Mouse (Mus musculus) cortical plate, adult 2 months (tissue): ENCODE results near the gene Pard6b. TPM values are rescaled to one million over a fixed set of nuclear protein-coding genes. Genes with fewer than 3 reads are reported as not detected.
"Not testable (repeated sequence)": the region's sequence is repeated elsewhere in the genome, so short reads cannot be mapped to it uniquely, and the experiment has no call there.

Experiments
- H3K27ac ChIP-seq: fragments of 200-500 bp; 2 replicates; pipeline ENCODE4 v1.5.1; 2012; ENCODE audit warnings: low read length, control low read depth, inconsistent platforms; ENCODE audit not compliant: insufficient read depth
- H3K4me1 ChIP-seq: fragments of 200-500 bp; 2 replicates; pipeline ENCODE4 v1.6.1; 2011; ENCODE audit warnings: low read length; ENCODE audit not compliant: control insufficient read depth, insufficient read depth
- H3K4me3 ChIP-seq: fragments of 200-500 bp; 2 replicates; pipeline ENCODE4 v1.5.1; 2011; ENCODE audit warnings: mild to moderate bottlenecking, low read length, control low read depth; ENCODE audit not compliant: insufficient read depth
- CTCF ChIP-seq: fragments of 200-500 bp; IDR thresholded peaks from 2 replicates; pipeline ENCODE4 v1.5.1; 2011; ENCODE audit warnings: mild to moderate bottlenecking, control low read depth, low read length; ENCODE audit not compliant: insufficient read depth; ENCODE audit errors: extremely low read depth
- POLR2A ChIP-seq: fragments of 200-500 bp; IDR thresholded peaks from 2 replicates; pipeline ENCODE4 v1.6.1; 2011; ENCODE audit warnings: mild to moderate bottlenecking, low read length, control low read depth; ENCODE audit not compliant: insufficient read depth; ENCODE audit errors: extremely low read depth
- polyA plus RNA-seq: library from polyadenylated mRNA; depleted of rRNA; stranded (reverse); fragments of >200 nt; gene quantifications from 2 replicates; pipeline ENCODE4 v1.2.3, GENCODE M21; 2012

Pard6b gene
- polyA plus RNA-seq, 1 experiment = 3.6 TPM

- TF ChIP-seq POLR2A (no peak), CTCF (no peak)
- H3K4me3 ChIP-seq = no peak overlapping the region
- no peak overlapping the region for H3K27ac ChIP-seq
- peaks cover 4% of the 10 kb centered on the region for H3K4me1 ChIP-seq
Observed at GRCm38 (mm10) chr2:168095077-168095476, 14.3 kb downstream of the Pard6b start.

DNA sequence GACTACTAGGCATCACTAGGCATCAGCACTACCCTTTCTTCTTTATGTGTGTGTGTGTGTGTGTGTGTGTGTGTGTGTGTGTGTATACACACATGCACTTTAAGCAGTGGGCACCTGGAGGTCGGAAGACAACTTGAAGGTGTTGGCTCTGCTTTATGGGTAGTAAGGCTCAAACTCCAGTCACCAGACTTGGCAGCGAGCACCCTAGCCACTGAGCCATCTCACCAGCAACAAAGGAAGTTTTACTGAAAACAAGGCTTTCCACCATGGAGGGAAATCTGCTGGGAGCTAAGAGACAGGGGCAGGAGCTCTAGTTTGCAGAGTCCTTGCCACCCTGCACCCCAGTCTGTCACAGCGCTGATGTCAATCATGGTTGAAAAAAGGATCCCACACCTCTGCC is 15.7 kb downstream of the Pard6b start:
- Histone ChIP-seq H3K4me3 (no peak overlapping the region), H3K27ac (no peak overlapping the region)

GRCm38 (mm10) chr2:168098040-168098439 is 17.2 kb downstream of the Pard6b start:
- Histone ChIP-seq H3K4me1 (peaks cover 4% of the 10 kb centered on the region), H3K27ac (no peak overlapping the region), H3K4me3 (no peak overlapping the region)
- TF ChIP-seq POLR2A = no peak
- TF ChIP-seq CTCF = peak; percentile 77

More for the DNA sequence above, 15.7 kb downstream of the Pard6b start:
- H3K4me1 ChIP-seq = peaks cover 4% of the 10 kb centered on the region
- TF ChIP-seq CTCF (no peak), POLR2A (no peak)

DNA sequence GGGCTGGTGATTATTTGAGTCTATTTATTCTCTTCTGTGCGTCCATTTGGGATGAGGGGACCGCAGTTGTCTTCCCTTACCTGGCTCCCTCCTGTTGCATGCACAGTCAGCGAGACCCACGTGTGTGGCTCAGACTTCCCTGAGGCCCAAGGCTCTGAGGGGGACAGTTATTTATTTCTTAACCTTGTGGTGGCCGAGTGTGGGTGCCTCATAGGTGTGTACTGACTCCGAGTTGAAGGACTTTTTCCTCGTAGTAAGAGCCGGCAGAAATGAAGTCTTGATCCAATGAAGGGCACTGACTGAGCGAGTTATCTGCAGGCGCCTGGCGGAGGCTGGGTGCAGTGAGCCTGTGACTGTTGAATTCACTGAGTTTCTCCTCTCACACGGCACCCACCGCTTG is 19.2 kb downstream of the Pard6b start:
- TF ChIP-seq POLR2A = no peak
- TF ChIP-seq CTCF = no peak
- Histone ChIP-seq H3K27ac (no peak overlapping the region), H3K4me1 (peaks cover 4% of the 10 kb centered on the region), H3K4me3 (no peak overlapping the region)

DNA sequence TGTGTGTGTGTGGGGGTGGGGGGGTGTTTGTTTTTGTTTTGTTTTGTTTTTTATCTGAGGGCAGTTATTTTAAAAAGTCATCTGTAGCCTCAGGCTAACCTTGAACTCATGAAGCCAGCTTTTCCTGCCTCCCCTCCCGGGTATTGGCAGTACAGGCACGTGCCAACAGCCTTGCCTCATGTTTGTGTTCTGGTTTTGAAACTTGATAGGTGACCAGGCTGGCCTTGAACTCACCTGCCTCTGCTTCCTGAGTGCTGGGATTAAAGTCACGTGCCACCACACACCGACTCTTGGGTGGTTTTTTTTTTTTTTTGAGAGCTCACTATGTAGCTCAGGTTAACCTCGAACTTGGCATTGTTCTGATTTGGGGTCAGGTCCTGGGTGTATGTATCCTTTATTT is 21.0 kb downstream of the Pard6b start:
- no peaks in the 10 kb centered on the region; the same call in 1 of the 2 replicates for H3K4me1 ChIP-seq
- no peak overlapping the region for H3K27ac ChIP-seq
- H3K4me3 ChIP-seq = no peak overlapping the region
- TF ChIP-seq POLR2A (no peak), CTCF (no peak)

DNA sequence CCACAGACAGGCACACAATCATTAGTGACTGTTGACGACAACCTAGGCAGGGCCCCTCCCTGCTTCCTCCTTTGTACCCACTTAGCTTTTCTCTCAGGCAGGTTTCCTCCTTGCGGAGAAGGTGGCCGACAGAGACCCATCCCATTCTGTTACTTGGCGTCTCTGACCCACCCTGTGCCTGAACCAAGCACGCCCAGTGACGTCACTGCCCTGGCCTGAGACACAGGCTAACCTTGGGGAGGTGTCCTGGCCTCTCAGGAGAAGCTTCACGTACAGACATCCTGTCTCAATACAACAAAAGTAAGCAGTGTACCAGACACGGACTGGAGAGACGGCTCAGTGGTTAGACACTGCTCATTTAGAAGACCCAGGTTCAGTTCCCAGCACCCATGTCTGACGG is 22.5 kb downstream of the Pard6b start:
- TF ChIP-seq POLR2A (no peak), CTCF (no peak)
- Histone ChIP-seq H3K27ac (no peak overlapping the region), H3K4me1 (no peaks in the 10 kb centered on the region; the same call in 1 of the 2 replicates), H3K4me3 (no peak overlapping the region)

GRCm38 (mm10) chr2:168104375-168105144 is 23.8 kb downstream of the Pard6b start:
- Histone ChIP-seq H3K4me1 (no peaks in the 10 kb centered on the region; the same call in 1 of the 2 replicates), H3K27ac (no peak overlapping the region), H3K4me3 (no peak overlapping the region)
- TF ChIP-seq POLR2A (no peak), CTCF (no peak)

DNA sequence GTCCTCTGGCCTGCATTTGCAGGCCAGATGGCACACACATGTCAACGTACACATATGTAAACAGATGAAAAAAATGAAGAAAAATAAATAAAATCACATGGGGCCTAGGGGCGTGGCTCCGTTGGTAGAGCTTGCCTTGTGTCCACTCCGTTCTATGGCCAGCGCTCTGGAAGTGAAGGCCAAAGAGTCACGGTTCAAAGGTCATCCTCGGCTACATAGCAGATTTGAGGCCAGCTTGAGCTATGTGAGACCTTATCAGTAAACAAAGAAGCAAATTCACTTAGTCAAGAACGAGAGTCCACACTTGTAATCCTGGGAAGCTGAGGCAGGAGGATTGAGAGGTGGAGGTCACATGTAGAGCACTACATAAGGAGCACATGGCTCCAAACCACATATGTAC is 24.5 kb downstream of the Pard6b start:
- Histone ChIP-seq H3K4me3 (no peak overlapping the region), H3K4me1 (no peaks in the 10 kb centered on the region; the same call in 1 of the 2 replicates), H3K27ac (no peak overlapping the region)
- no peak for TF ChIP-seq CTCF
- no peak for TF ChIP-seq POLR2A

- Histone ChIP-seq H3K4me1 (no peaks in the 10 kb centered on the region; the same call in 1 of the 2 replicates), H3K4me3 (no peak overlapping the region), H3K27ac (no peak overlapping the region)
- TF ChIP-seq POLR2A = peak; percentile 49; the same call in 1 of the 2 replicates
- no peak for TF ChIP-seq CTCF
Observed at GRCm38 (mm10) chr2:168106701-168107178, 25.9 kb downstream of the Pard6b start.

DNA sequence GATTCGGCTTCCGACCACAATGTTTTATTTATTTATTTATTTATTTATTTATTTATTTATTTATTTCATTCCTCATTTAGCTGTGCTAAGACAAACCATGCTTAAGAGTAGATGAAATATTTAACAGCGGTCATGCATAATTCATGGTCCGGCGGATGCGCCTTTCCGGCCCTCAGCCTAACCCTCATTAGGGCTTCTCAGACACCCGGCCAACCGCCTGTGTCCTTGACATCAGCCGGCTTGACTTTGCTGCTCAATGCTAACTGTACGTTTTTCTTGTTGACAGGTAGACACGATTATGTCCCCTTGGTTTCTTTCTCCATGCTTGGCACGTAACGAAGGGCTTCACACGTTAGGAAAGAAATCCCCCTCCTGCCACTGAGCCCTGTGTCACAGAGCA is 26.6 kb downstream of the Pard6b start:
- no peak overlapping the region for H3K4me3 ChIP-seq
- no peaks in the 10 kb centered on the region; the same call in 1 of the 2 replicates for H3K4me1 ChIP-seq
- no peak overlapping the region for H3K27ac ChIP-seq
- no peak for TF ChIP-seq CTCF
- TF ChIP-seq POLR2A = no peak

GRCm38 (mm10) chr2:168107901-168108300 is 27.1 kb downstream of the Pard6b start:
- not testable (repeated sequence) for H3K27ac ChIP-seq, H3K4me1 ChIP-seq, H3K4me3 ChIP-seq
